Mouse (Mus musculus) lung, adult 2 months (tissue): ENCODE measurements around the gene Nova2. TPM values are rescaled to one million over a fixed set of nuclear protein-coding genes. Genes with fewer than 3 reads are reported as not detected.

ENCODE experiments used
- DNase-seq: peaks from one replicate; pipeline ENCODE4 v3.0.0; 2022
- H3K4me1 ChIP-seq: fragments of 200-500 bp; 2 replicates; pipeline ENCODE4 v1.6.1; 2011; ENCODE audit warnings: low read length; ENCODE audit not compliant: control insufficient read depth, insufficient read depth
- H3K4me3 ChIP-seq: fragments of 200-500 bp; replicated peaks from 2 replicates; pipeline ENCODE3; 2011; ENCODE audit warnings: low read depth, mild to moderate bottlenecking, control low read depth, low read length; ENCODE audit errors: extremely low read depth
- CTCF ChIP-seq: fragments of 200-500 bp; IDR thresholded peaks from 2 replicates; pipeline ENCODE4 v1.5.1; 2011; ENCODE audit warnings: mild to moderate bottlenecking, low read length, control low read depth; ENCODE audit not compliant: insufficient read depth
- POLR2A ChIP-seq: fragments of 200-500 bp; IDR thresholded peaks from 2 replicates; pipeline ENCODE4 v1.6.1; 2011; ENCODE audit warnings: low read depth, mild to moderate bottlenecking, control low read depth, low read length, borderline replicate concordance; ENCODE audit errors: extremely low read depth
- WGBS: fragments of 180-500 bp; shearing (Covaris S2); methylation state at CpG from one replicate; pipeline ENCODE4 v1.1.7; 2018; 5-methylcytosine and 5-hydroxymethylcytosine counted together
- polyA plus RNA-seq: library from polyadenylated mRNA; depleted of rRNA; stranded (reverse); fragments of >200 nt; gene quantifications from 2 replicates; pipeline ENCODE4 v1.2.3, GENCODE M21; 2012

Gene Nova2
- polyA plus RNA-seq, 1 experiment: 5.0 TPM

GRCm38 (mm10) chr7:18949781-18950522, 24.3 kb downstream of the Nova2 start:
- Histone ChIP-seq H3K4me3 (no peak overlapping the region), H3K4me1 (peaks cover 21% of the 10 kb centered on the region)
- TF ChIP-seq POLR2A: no peak
- TF ChIP-seq CTCF: no peak
- no peak for DNase-seq
- WGBS: 38% methylated on average over 12 of the region's 12 CpGs

- H3K4me1 ChIP-seq: peaks cover 21% of the 10 kb centered on the region
- WGBS: 26% methylated on average over 18 of the region's 18 CpGs
Observed at GRCm38 (mm10) chr7:18950523-18951315, 25.0 kb downstream of the Nova2 start.

GRCm38 (mm10) chr7:18951397-18951796, 25.7 kb downstream of the Nova2 start:
- WGBS: 29% methylated on average over 15 of the region's 15 CpGs
- H3K4me1 ChIP-seq: peaks cover 21% of the 10 kb centered on the region
- H3K4me3 ChIP-seq: no peak overlapping the region
- TF ChIP-seq CTCF (no peak), POLR2A (no peak)
- DNase-seq: peak; percentile 37

More at GRCm38 (mm10) chr7:18950523-18951315, 25.0 kb downstream of the Nova2 start:
- H3K4me3 ChIP-seq: no peak overlapping the region
- no peak for DNase-seq
- TF ChIP-seq POLR2A (no peak), CTCF (no peak)

- TF ChIP-seq POLR2A (no peak), CTCF (no peak)
- Histone ChIP-seq H3K4me3 (peak overlapping the region; percentile 56), H3K4me1 (peaks cover 6% of the 10 kb centered on the region; the same call in 1 of the 2 replicates)
- 4% methylated on average over 107 of the region's 107 CpGs for WGBS
- DNase-seq: peak; percentile 55
Observed at GRCm38 (mm10) chr7:18957569-18958383, 32.1 kb downstream of the Nova2 start.

GRCm38 (mm10) chr7:18958384-18958766, 32.7 kb downstream of the Nova2 start:
- TF ChIP-seq CTCF (no peak), POLR2A (no peak)
- Histone ChIP-seq H3K4me1 (peaks cover 8% of the 10 kb centered on the region; the same call in 1 of the 2 replicates), H3K4me3 (peak overlapping the region; percentile 6)
- WGBS: 14% methylated on average over 21 of the region's 21 CpGs
- no peak for DNase-seq

- no peak for DNase-seq
Observed at GRCm38 (mm10) chr7:18959446-18959845, 33.8 kb downstream of the Nova2 start.

GRCm38 (mm10) chr7:18962171-18962792, 36.6 kb downstream of the Nova2 start:
- H3K4me1 ChIP-seq: peaks cover 9% of the 10 kb centered on the region; the same call in 1 of the 2 replicates
- DNase-seq: no peak
- no peak for TF ChIP-seq POLR2A
- TF ChIP-seq CTCF: no peak
- 18% methylated on average over 17 of the region's 17 CpGs for WGBS
- no peak overlapping the region for H3K4me3 ChIP-seq

More at GRCm38 (mm10) chr7:18959446-18959845, 33.8 kb downstream of the Nova2 start:
- 28% methylated on average over 8 of the region's 8 CpGs for WGBS
- TF ChIP-seq CTCF: no peak
- no peak for TF ChIP-seq POLR2A
- H3K4me1 ChIP-seq: peaks cover 9% of the 10 kb centered on the region; the same call in 1 of the 2 replicates
- H3K4me3 ChIP-seq: no peak overlapping the region

- Histone ChIP-seq H3K4me1 (peaks cover 6% of the 10 kb centered on the region; the same call in 1 of the 2 replicates), H3K4me3 (no peak overlapping the region)
- TF ChIP-seq POLR2A: no peak
- TF ChIP-seq CTCF: no peak
- 21% methylated on average over 20 of the region's 20 CpGs for WGBS
- no peak for DNase-seq
Observed at GRCm38 (mm10) chr7:18962795-18963194, 37.1 kb downstream of the Nova2 start.
